In genomic region chr19:27416569-27416968, GRCm38 (mm10) we compare ENCODE assay signal across 11 mouse cellular contexts. TPM values are rescaled to one million over a fixed set of nuclear protein-coding genes. Genes with fewer than 3 reads are reported as not detected.
DNase-seq lines count a peak whose midpoint lies in the region; ATAC-seq and TF ChIP-seq lines count a peak whose summit lies in the region.
"Had no signal": no experiment of that assay in that cellular context is flagged by ENCODE, and none has a peak within 500 bp of the region (broad histone marks: within the 10 kb centered on the region; RNA-seq: fewer than 3 reads in every experiment).

No protein-coding gene starts in this region.

- H3K4me3 ChIP-seq in heart, adult 2 months: no peak overlapping the region
- H3K4me3 ChIP-seq in midbrain, embryonic 15.5 days: no peak overlapping the region
- H3K4me3 ChIP-seq: heart, embryonic 13.5 days; midbrain, embryonic 12.5 days had no signal

- peak; percentile 74 for TF ChIP-seq CTCF in heart, adult 2 months (IDR thresholded peaks at IDR 0.05)

- peaks cover 2% of the 10 kb centered on the region for H3K36me3 ChIP-seq in heart, adult 2 months (ENCODE audit: control insufficient read depth, insufficient read depth, low read length)
- H3K36me3 ChIP-seq in midbrain, embryonic 15.5 days (replicated peaks): peaks cover 47% of the 10 kb centered on the region; the same call in 1 of the 2 replicates

- H3K27ac ChIP-seq in heart, adult 2 months: no peak overlapping the region
- H3K27ac ChIP-seq in midbrain, embryonic 15.5 days: no peak overlapping the region
- H3K27ac ChIP-seq: heart, embryonic 13.5 days; midbrain, embryonic 12.5 days had no signal

- H3K4me2 ChIP-seq in midbrain, embryonic 15.5 days: no peak overlapping the region
- H3K4me2 ChIP-seq: heart, embryonic 13.5 days; midbrain, embryonic 12.5 days had no signal

- no peak for TF ChIP-seq EP300 in heart, adult 2 months (IDR thresholded peaks at IDR 0.05; ENCODE audit: insufficient read depth, low read depth, low read length)

- no peaks in the 10 kb centered on the region for H3K4me1 ChIP-seq in heart, adult 2 months (ENCODE audit: control insufficient read depth, insufficient read depth, low read length)
- no peaks in the 10 kb centered on the region for H3K4me1 ChIP-seq in midbrain, embryonic 15.5 days
- H3K4me1 ChIP-seq: midbrain, embryonic 12.5 days had no signal

- WGBS in heart, adult 2 months: 72% methylated on average over 11 of the region's 11 CpGs
- WGBS in midbrain, embryonic 15.5 days: 61% methylated on average over 11 of the region's 11 CpGs

- intact Hi-C loops in heart, adult 2 months (cut with DNase I): loop anchor here (5.0 to 10.0 kb wide), 4 partner anchors 202 to 599 kb away; partner anchors contain the start of gene Vldlr

- no peaks in the 10 kb centered on the region for H3K9me3 ChIP-seq in midbrain, embryonic 15.5 days
- H3K9me3 ChIP-seq: G1E; heart, embryonic 13.5 days; midbrain, embryonic 12.5 days had no signal

- no peaks in the 10 kb centered on the region for H3K79me2 ChIP-seq in heart, adult 2 months (replicated peaks; ENCODE audit: control insufficient read depth, insufficient read depth, low read length)

- ATAC-seq in midbrain, embryonic 15.5 days (replicated peaks): 0 out of 2 replicates have a peak, but pooled peaks have one; percentile 54

- TF ChIP-seq POLR2A in heart, adult 2 months (IDR thresholded peaks at IDR 0.05; ENCODE audit: insufficient read depth, low read depth, low read length): no peak

- H3K9ac ChIP-seq in heart, adult 2 months (ENCODE audit: low read depth, low read length): no peak overlapping the region
- H3K9ac ChIP-seq in midbrain, embryonic 15.5 days: no peak overlapping the region
- H3K9ac ChIP-seq: heart, embryonic 13.5 days; midbrain, embryonic 12.5 days had no signal

- peak; percentile 47 to 66 for DNase-seq in heart, adult 2 months
- no peak for DNase-seq in heart, adult 11 months
- peak; percentile 71 for DNase-seq in ES-CJ7 (ENCODE audit: low read depth, low spot score)
- peak; percentile 22 for DNase-seq in cerebellum, adult 9-10 months
- peak; percentile 57 for DNase-seq in gastrocnemius, adult 18-20 months (ENCODE audit: low spot score)
- peak; percentile 26 for DNase-seq in layer of hippocampus, adult 9-11 months
- peak; percentile 35 for DNase-seq in thymus, postnatal 14 days

- no peaks in the 10 kb centered on the region for H3K27me3 ChIP-seq in heart, adult 2 months (ENCODE audit: control insufficient read depth, insufficient read depth, low read length)
- no peaks in the 10 kb centered on the region for H3K27me3 ChIP-seq in midbrain, embryonic 15.5 days (replicated peaks)
- H3K27me3 ChIP-seq: midbrain, embryonic 12.5 days had no signal

RNA-seq across cellular contexts. Expression of gene Pum3, which starts 13.1 kb away (rescaled TPM):
- total RNA-seq in heart, adult 2 months (2021): 10 to 100 TPM; 30.9 to 33.7 TPM
- 18.6 and 22.7 TPM in 2 replicates for polyA plus RNA-seq in heart, adult 2 months (2012; rRNA removed)
- 10 to 100 TPM; 18.5 to 25.6 TPM for total RNA-seq in gastrocnemius, adult 18-20 months (2021)
- 52.4 and 56.2 TPM in 2 replicates for polyA plus RNA-seq in midbrain, embryonic 15.5 days (2015; fragmentation: Nextera tagmentation; extraction: Ambion mirVana)
